8 mouse cellular contexts compared by ENCODE assay signal in genomic region chr16:32812888-32813361, GRCm38 (mm10). TPM values are rescaled to one million over a fixed set of nuclear protein-coding genes. Genes with fewer than 3 reads are reported as not detected.
A peak's percentile ranks its signal among the peaks of the same experiment; 100 is the strongest.
DNase-seq lines count a peak whose midpoint lies in the region; ATAC-seq and TF ChIP-seq lines count a peak whose summit lies in the region.

No protein-coding gene starts in this region.

- H3K9ac ChIP-seq in forebrain, postnatal 0 days, result no peak overlapping the region
- H3K9ac ChIP-seq in lung, postnatal 0 days (replicated peaks; ENCODE audit: low read depth), result no peak overlapping the region

- no peaks in the 10 kb centered on the region for H3K36me3 ChIP-seq in forebrain, postnatal 0 days (ENCODE audit: insufficient read depth)
- H3K36me3 ChIP-seq in lung, postnatal 0 days (ENCODE audit: insufficient read depth, low read length), result no peaks in the 10 kb centered on the region

- H3K4me2 ChIP-seq in forebrain, postnatal 0 days (ENCODE audit: low read depth), result no peak overlapping the region
- 0 out of 2 replicates have a peak overlapping the region, but pooled peaks have one; percentile 35 for H3K4me2 ChIP-seq in lung, postnatal 0 days (replicated peaks; ENCODE audit: low read depth, low read length)

- no peaks in the 10 kb centered on the region for H3K27me3 ChIP-seq in forebrain, postnatal 0 days (ENCODE audit: insufficient read depth, low read length)
- no peaks in the 10 kb centered on the region for H3K27me3 ChIP-seq in lung, postnatal 0 days (replicated peaks; ENCODE audit: insufficient read depth, low read length)

- no peak overlapping the region for H3K4me3 ChIP-seq in forebrain, postnatal 0 days (ENCODE audit: low read depth, low read length)
- no peak overlapping the region for H3K4me3 ChIP-seq in lung, postnatal 0 days (ENCODE audit: low read depth, low read length)

- no peak overlapping the region for H3K27ac ChIP-seq in forebrain, postnatal 0 days (ENCODE audit: low read depth, low read length)
- H3K27ac ChIP-seq in lung, postnatal 0 days (ENCODE audit: low read length), result no peak overlapping the region

- peak; percentile 95 for TF ChIP-seq CTCF in forebrain, postnatal 0 days (IDR thresholded peaks at IDR 0.05; ENCODE audit: low read depth)
- TF ChIP-seq CTCF in lung, postnatal 0 days (IDR thresholded peaks at IDR 0.05), result peak; percentile 97

- 4% methylated on average over 9 of the region's 9 CpGs for WGBS in forebrain, postnatal 0 days
- 3% methylated on average over 9 of the region's 9 CpGs for WGBS in lung, postnatal 0 days

- DNase-seq in MN1 (ENCODE audit: low spot score), result peak; percentile 85
- peak; percentile 82 for DNase-seq in cerebellum, adult 18-20 months
- peak; percentile 86 for DNase-seq in forebrain, postnatal 0 days
- DNase-seq in heart, postnatal 4 days, result peak; percentile 93
- peak; percentile 89 to 91 for DNase-seq in layer of hippocampus, postnatal 10 days (ENCODE audit: low spot score in 2 of 2)
- DNase-seq in lung, postnatal 0 days (ENCODE audit: low spot score), result peak; percentile 95
- DNase-seq in ovary, postnatal 36 days (ENCODE audit: low spot score), result peak; percentile 77
- DNase-seq in thymus, postnatal 14 days, result peak; percentile 91

- H3K4me1 ChIP-seq in forebrain, postnatal 0 days (ENCODE audit: insufficient read depth), result 0 out of 2 replicates have a peak, but pooled peaks cover 4% of the 10 kb centered on the region
- H3K4me1 ChIP-seq in lung, postnatal 0 days (ENCODE audit: insufficient read depth, low read depth, low read length), result no peaks in the 10 kb centered on the region

- peak; percentile 77 for TF ChIP-seq EP300 in lung, postnatal 0 days (IDR thresholded peaks at IDR 0.05)

- no peaks in the 10 kb centered on the region for H3K9me3 ChIP-seq in forebrain, postnatal 0 days (ENCODE audit: low read length)
- no peaks in the 10 kb centered on the region for H3K9me3 ChIP-seq in lung, postnatal 0 days (ENCODE audit: low read length)

- peak; percentile 62 for ATAC-seq in forebrain, postnatal 0 days
- ATAC-seq in lung, postnatal 0 days, result peak; percentile 79

RNA-seq across cellular contexts. Expression of gene Smbd1, which starts 2.6 kb away (rescaled TPM):
- not detected in 2 replicates for total RNA-seq in forebrain, postnatal 0 days (2014; rRNA removed)
- not detected in 2 replicates for polyA plus RNA-seq in forebrain, postnatal 0 days (2015; fragmentation: Nextera tagmentation; extraction: Ambion mirVana)
- not detected for total RNA-seq in heart, postnatal 4 days (2021)
- total RNA-seq in layer of hippocampus, postnatal 10 days (2021), result not detected
- polyA plus RNA-seq in lung, postnatal 0 days (2015; fragmentation: Nextera tagmentation; extraction: Ambion mirVana), result 2.1 and 3.0 TPM in 2 replicates

RNA-seq across cellular contexts. Expression of gene Muc20, which starts 15.7 kb away (rescaled TPM):
- not detected in 2 replicates for total RNA-seq in forebrain, postnatal 0 days (2014; rRNA removed)
- not detected in 2 replicates for polyA plus RNA-seq in forebrain, postnatal 0 days (2015; fragmentation: Nextera tagmentation; extraction: Ambion mirVana)
- total RNA-seq in heart, postnatal 4 days (2021), result under 1 TPM in 1 of 2 experiments, not detected in 1; 0.14 TPM
- not detected for total RNA-seq in layer of hippocampus, postnatal 10 days (2021)
- polyA plus RNA-seq in lung, postnatal 0 days (2015; fragmentation: Nextera tagmentation; extraction: Ambion mirVana), result 0.89 and 1.1 TPM in 2 replicates
